Comparison of ENCODE assay signal across 19 mouse cellular contexts in the genomic region with DNA sequence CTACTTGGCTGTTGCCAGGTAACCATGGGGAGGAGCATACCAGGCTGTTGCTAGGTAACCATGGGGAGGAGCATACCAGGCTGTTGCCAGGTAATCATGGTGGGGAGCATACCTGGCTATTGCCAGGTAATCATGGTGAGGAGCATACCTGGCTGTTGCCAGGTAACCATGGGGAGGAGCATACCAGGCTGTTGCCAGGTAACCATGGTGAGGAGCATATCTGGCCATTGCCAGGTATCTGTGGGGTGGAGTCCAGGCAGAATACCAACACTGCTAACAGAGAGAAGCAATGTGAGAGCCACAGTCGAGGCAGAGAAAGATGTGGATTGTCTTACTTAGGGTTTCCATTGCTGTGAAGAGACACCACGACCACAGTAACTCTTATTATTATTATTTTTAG.
"Had no signal": no experiment of that assay in that cellular context is flagged by ENCODE, and none has a peak within 500 bp of the region (broad histone marks: within the 10 kb centered on the region; RNA-seq: fewer than 3 reads in every experiment).

No protein-coding gene starts in this region.

- H3K27ac ChIP-seq: midbrain, embryonic 10.5 days; midbrain, embryonic 12.5 days; neural tube, embryonic 13.5 days; neural tube, embryonic 15.5 days; stomach, embryonic 15.5 days; stomach, postnatal 0 days had no signal

- H3K36me3 ChIP-seq: midbrain, embryonic 10.5 days; midbrain, embryonic 12.5 days; neural tube, embryonic 13.5 days; neural tube, embryonic 15.5 days; stomach, embryonic 15.5 days had no signal

- H3K9me3 ChIP-seq: neural tube, embryonic 13.5 days; neural tube, embryonic 15.5 days; stomach, embryonic 15.5 days had no signal

- H3K9ac ChIP-seq: lung, embryonic 14.5 days; midbrain, embryonic 12.5 days; neural tube, embryonic 13.5 days; neural tube, embryonic 15.5 days; stomach, embryonic 15.5 days had no signal

- DNase-seq: lung, adult 18-20 months; lung, embryonic 14.5 days; lung, postnatal 10 days; lung, postnatal 4 days; midbrain, embryonic 14.5 days; retina, postnatal 1 day; right cerebral cortex, adult 18-20 months; right cerebral cortex, postnatal 25 days; thymus, adult 2 months; thymus, postnatal 25 days; thymus, postnatal 4 days had no signal

- H3K27me3 ChIP-seq: neural tube, embryonic 13.5 days; neural tube, embryonic 15.5 days had no signal

- H3K4me2 ChIP-seq: lung, embryonic 14.5 days; midbrain, embryonic 12.5 days; neural tube, embryonic 13.5 days; neural tube, embryonic 15.5 days; stomach, embryonic 15.5 days had no signal

- H3K4me3 ChIP-seq: midbrain, embryonic 10.5 days; midbrain, embryonic 12.5 days; myocyte; neural tube, embryonic 13.5 days; neural tube, embryonic 15.5 days; stomach, embryonic 15.5 days had no signal

- ATAC-seq: midbrain, embryonic 16.5 days had no signal

- H3K4me1 ChIP-seq: stomach, embryonic 15.5 days had no signal
